Mouse (Mus musculus) right cerebral cortex, postnatal 36 days (tissue): ENCODE measurements around the gene Ctnnbip1.

Experiments
- DNase-seq, 2 experiments: peaks; one replicate each; pipeline ENCODE4 v3.0.0; 2022; ENCODE audit warnings: low spot score in 2 of 2, mixed read lengths in 1 of 2

Ctnnbip1 gene

DNA sequence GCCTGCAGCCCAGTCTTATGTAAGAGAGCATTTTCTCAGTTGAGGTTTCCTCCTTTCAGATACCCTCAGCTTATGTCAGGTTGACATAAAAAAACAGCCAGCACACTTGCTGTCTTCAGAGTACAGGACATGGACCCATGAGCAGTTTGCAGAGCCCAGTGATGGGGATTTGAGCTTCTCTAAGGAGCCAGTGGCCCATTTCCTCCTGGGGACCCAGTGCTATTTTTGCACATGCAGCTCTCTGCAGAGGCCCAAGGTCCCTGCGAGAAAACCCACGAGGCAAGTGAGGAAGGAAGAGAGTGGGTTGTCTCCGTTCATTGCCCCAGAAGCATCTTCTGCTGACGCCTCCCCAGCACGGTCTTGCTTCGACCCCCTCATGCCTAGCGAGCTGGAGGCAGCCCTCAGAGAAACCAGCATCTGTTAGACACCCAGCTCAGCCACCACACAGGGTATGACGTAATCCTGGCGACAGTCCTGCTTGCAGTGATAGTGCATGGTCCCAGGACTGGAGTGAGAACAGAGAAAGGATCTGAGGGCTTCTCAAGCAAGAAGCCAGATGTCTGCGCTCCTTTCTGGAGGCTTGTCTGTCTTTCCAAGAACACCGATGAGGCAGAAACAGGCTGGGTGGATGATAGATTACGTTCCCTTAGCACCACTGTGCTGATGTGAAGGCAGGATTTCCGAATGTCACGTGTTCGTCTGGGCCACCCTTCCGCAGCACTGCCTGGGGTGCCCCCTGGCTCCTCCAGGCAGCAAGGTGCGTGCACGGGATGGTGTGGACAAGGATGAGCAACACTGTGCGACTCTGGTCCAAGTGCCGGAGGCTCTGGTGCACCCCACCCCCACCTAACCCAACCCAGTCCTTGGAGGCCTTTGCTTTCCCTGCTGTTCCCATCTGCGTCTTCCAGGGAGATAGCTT is 44.2 kb downstream of the Ctnnbip1 start:
- DNase-seq = peak; percentile 82 to 88

DNA sequence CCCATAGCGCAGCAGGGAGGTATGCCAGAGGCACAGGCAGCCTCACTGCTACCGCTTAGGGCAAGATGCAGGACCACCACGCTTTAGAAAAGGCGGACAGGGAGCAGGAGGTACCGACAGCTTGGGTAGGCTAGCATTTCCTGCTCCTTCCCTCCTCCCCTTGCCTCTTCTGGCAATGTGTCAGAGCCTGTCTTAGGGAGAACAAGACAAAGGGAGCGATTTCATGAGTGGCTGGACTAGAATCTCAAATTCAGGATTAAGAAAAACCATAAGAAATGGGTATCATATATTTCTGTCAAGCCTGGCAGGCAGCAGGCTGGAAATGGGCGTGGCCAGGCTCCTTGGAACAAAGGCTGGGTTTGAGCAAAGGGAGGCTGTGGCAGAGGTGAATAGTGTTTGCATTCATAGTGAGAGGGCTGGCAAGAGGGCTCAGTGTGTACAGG is 44.9 kb downstream of the Ctnnbip1 start:
- DNase-seq = no peak

DNA sequence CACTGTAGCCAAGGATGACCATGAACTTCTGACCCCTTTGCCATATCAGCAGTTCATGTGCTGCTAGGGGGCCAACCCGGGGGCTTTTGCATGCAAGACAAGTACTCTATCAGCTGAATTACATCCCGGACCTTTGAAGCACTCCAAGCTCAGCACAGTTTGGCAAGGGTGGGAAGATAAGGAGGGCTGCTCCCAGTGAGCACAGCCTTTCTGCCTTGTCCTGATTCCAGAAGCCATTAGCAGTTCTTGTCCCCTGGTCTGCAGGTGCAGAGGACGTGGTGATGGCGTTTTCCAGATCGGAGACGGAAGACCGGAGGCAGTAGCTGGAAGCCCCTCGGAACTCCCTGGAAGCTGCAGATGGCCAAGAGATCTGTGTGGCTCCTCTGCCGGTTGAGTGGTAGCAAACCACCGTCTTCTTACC is 45.9 kb downstream of the Ctnnbip1 start:
- no peak for DNase-seq

DNA sequence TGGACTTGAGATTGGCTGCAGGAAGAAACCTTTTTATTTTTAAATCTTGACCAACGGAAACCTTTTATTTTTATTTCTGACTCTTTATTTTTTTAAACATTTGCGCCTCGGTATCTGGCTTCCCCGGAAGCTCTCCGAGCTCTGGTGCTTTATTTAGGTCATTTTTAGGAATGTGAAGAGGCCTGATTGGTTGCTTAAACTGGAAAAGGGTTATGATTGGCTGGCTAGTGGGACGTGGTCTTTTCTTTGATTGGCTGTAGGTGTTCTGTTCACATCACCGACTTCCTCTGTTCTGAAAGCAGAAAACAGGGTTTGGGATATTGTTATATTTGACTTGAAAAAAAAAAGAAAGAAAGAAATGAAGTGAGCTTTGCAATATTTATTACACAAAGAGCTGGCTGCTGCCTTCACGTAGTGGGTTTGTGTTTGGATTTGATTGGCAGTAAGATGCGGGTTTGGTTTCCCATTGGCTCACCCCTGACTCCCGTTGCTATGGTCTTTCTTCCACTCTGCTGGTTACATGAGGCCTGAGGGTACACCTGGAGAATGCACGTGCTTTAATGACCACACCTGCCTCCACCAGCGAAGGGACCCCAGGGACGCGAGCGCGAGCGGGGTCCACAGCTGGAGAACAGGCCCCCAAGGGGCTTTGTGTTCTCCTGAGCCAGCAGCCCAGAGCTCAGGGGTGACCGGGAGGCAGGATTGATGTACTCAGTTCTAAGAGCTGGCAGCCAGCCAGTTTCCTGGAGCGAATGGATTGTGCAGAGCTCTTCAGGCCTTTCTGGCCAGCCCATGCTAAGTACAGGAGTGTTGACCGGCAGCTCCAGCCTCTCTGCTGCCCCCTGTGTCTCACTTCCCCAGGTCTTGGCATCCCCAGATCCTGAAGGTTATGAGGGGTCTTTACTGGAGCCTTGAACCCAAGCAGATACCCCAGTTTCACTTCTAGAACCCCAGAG is 46.7 kb downstream of the Ctnnbip1 start:
- peak in 1 of 2 experiments; percentile 61 for DNase-seq

DNA sequence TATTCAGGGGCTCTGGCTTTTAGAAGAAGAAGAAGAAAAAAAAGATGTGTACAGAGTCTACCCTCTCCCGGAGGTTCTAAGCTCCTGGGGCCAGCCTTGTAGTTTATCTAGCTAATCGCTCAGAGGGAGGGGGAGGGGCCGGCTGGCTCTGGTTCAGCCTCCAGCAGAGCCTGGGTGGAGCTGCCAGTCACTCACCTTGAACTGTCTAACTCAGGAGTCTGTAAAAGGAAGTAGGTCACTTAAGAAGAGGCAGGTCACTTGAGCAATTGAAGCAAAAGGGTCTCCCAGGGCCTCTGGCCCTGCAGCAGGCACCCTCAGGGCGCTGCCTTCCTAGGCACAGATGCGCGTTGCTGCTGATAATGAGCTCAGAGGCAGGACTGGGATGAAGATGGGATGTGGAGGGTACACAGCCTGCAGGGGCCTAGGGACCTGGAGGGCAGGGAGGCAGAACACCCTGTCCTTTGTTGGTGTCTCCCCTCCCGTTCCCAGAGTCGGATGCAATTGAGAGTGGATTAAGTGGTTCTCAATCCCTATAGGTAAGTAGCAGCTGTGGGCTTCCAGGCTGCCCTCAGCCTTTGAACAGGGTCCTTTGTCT is 49.5 kb downstream of the Ctnnbip1 start:
- no peak for DNase-seq

DNA sequence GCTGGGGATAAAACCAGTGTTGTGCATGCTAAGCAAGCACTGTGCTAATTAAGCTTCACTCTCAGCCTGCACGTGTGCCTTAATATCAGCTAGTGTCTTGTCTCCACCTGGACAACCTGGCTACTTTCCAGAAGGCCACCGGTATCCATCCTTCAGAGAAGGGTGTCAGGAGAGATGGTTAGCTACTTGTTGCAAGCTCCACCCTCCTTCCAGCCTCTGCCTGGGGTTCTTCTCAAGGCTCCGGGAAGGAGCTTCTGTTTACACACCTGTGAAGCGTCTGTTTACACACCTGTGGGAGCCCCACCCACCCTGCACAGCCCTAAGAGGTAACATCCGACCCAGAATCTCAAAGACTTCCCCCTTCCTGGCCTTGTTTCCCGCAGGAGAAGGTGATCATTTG is 50.6 kb downstream of the Ctnnbip1 start:
- no peak for DNase-seq

DNA sequence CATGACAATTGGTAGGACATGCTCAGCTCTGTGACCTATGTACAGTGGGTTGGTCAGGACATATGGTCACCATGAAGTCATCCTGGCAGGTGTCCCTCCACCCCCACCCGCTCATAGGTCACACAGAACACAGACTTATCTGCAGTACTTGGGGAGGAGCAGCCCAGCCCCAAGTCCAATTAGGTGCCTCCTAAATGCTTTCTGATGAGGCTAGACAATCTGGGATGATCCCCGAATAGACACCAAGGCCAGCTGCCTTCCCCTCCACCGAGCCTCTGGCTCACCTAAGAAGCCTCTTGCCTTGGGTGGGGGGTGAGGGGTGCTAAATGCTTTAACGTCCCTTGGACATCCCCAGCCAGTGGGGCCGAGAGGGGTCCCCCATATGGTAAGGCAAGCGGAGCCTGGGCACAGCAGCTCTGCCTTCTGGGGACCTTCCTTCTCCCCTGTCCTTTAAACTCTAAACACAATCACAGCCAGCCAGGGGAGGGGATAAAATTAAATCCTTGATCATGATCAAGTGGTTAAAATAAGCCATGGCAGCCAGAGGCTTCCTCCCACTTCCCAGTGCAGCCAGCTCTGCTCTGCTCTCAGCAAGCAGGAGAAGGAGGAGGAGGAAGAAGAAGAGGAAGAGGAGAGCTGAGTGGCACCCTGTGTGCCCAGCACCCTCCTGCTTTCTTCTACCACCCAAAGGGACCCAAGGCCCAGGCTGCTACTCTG is 51.9 kb downstream of the Ctnnbip1 start:
- DNase-seq = no peak

DNA sequence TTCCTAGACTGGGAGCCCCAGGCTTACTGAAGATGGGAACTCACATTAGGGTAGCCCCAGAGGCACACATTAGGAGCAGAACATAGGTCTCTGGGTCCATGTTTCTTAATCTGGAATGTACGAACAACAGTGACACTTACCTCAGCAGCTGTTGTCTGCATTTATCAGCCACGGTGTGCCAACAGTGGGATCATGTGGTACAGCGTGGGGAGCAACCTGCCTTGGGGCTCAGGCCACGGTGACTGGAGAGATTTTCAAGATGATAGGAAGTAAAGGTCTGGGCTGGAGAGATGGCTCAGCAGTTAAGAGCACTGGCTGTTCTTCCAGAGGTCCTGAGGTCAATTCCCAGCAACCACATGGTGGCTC is 52.4 kb downstream of the Ctnnbip1 start:
- DNase-seq = no peak

DNA sequence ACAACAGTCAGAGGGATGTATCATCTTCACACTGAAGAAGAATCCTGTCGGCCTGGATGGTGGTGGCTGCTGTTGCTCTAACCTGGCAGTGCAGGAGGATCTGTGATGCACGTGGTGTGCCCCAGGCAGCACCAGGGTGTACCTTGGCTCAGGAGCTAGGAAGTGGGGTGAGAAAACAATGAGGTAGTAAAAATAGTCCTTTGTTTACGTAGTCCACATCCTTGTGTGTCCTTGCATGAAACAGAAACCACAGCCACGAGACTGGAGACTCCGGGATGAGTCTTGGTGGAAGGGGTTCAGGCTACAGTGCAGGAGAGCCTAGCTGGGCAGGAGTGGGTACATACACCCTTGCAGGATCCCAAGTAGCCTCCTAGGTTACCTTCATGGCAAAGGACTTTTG is 53.2 kb downstream of the Ctnnbip1 start:
- no peak for DNase-seq

DNA sequence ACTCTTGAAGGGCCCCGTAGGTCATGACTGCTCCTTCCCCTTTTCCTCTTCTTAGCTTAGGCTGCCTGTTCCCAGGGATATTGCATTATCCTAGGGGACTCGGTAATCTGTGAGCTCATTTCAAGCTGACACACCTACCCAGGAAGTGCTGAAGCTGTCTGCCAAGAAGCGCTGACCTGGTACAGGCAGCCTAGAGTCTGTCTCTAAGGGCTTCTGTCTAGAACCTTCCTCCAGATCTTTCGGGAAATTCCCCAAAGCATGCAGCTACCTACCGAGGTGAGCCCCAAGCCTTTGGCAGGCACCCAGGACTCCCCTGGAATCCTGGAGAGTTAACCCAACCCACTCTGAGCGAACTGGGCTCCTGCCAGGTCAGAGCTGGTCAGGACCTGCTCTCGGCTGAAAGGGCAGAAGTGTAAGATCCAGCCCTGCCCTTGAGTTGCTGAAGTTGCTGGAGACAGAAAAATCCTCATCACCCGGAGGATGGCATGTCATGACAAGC is 53.7 kb downstream of the Ctnnbip1 start:
- no peak for DNase-seq

DNA sequence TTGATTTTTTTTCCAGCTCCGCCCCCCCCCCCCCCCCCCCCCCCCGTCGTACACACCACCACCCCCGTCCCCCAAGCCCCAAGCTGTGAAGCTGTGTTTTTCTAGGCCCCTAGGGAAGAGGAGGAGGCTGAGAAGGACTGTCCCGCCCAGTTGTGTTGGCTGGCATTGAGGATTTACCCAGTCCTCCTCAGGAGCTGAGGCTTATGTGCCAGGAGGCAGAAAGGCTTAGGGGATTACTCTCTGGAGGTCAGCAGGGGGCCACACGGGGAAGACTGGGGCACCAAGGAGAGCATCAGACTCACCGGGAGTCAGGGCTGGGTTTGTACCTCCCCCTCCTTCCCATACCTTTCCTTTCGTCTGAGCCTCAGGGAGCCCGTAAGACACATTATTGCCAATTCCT is 54.4 kb downstream of the Ctnnbip1 start:
- no peak for DNase-seq

DNA sequence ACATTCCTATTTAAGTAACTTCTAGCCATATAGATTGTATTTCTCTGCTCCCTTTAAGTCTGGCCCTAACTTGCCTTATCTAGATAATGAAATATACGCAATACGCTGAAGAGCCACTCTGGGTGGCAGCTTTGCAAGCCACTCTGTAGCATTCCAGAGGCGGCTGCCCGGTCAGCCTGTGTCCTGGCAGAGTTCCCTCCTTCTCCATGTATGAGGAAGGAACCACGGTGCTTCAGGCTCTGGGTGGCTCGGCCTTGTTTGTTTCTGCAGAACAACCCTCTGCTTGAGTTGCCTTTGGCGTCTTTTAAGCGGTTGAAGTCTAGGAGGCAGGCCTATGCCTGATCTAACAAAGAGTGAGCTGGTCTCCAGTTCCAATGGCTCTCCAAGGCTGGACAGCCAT is 54.8 kb downstream of the Ctnnbip1 start:
- no peak for DNase-seq

DNA sequence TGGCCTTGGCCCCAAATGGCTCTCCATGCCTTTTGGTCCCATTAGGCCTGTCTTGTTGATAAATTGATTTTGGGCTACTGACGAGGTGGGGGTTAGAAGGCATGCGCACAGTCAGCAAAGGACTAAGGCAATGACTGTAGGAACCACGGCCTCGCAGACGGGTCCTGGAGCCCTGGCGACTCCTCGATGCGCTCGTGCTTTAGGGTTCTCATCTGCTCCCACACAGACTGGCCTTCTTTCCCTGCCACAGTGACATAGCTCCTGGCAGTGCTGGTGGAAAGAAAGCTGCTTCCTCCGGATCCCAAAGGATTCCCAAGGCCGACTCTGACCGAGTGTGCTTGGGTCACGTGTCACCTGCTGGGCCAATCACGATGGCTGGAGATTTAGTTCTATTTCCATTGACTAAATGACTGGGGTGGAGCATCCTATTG is 56.4 kb downstream of the Ctnnbip1 start:
- no peak for DNase-seq

DNA sequence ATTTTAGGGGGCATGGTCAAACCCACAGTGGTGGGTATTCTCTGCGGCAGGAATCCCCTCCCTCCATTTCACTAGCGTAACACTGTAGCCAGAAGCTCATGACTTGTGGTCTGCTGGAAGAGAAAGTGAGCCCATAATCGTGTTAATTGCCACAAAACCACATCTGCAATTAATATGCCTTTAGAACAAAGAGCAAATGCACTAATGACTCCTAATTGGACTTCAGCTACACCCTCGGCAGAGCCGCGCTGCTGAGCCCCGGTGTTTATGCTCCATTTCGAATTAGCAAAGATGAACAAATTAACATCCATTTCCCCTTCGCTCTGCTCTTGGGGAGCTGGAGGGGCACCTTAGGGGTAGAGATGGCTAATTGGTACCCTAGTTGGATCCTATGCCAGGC is 58.0 kb downstream of the Ctnnbip1 start:
- DNase-seq = no peak

DNA sequence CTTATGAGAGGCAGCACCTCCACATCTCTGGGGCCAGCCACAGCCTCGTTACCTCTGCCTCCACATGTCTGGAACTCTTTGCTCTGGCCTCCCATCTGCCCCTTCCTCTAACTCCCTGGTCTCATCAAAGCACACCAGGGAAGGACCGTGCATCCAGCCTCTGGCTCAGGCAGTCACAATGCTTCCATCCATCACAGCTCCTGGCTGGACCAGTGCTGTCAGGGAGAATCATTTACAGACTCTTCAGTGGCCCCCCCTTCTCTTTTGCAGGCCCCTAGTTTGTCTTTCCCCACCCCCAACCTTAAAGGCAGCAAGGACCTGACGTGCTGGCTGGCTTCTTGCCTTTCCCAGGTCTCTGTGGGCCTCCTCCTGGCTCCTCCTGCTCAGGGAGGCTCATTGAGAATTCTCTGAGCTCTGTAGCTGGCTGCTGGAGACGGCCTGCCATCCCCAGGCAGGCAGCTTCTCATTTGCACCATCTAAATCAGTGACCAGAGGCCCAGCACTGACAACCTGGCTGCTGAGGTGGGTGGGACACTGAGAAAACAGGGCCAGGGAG is 59.0 kb downstream of the Ctnnbip1 start:
- no peak for DNase-seq

DNA sequence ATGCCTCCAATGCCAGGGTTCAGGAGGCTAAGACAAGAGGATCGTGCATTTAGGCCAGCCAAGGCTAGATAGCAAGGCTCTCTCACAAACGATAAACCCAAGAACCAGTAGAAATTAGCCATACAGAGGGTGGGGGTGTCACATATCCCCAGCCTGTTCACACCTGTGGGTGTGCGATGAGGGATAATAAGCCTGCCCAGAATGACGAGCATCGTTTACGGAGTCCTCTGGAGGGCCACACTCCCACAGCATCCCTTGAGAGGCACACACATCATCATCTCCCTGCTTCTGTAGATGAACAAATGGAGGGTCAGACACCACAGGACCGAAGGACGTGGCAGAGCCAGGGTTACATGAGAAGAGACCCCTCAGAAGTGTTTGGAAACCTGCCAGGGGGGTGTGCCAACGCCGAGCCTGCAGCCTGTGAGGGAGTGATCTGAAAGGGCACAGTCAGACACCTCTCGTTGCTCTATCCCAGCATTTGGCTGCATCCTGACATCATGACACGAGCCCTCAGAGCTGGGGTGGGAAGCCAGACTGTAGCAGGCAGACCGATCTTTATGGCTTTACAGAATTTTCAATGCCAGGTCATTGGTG is 60.1 kb downstream of the Ctnnbip1 start:
- DNase-seq = no peak

DNA sequence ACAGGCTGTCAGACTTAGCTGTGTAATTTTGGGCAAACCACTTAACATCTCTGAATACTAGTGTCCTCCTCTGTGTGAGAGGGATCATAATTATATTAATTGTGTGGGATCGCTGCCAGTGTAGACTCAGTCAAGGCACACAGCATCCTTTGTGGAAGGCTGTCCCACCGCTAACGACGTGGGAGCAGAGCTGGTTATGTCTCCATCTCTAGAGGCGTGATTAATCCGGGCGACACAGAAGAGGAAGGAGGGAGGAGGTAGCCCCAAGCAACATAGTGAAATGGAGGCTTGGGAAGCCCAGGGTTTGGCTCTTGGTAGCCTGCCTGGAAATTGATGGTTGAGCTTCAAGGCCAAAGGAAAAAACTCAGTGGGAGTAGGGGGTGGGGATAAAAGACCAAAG is 60.8 kb downstream of the Ctnnbip1 start:
- DNase-seq = no peak

DNA sequence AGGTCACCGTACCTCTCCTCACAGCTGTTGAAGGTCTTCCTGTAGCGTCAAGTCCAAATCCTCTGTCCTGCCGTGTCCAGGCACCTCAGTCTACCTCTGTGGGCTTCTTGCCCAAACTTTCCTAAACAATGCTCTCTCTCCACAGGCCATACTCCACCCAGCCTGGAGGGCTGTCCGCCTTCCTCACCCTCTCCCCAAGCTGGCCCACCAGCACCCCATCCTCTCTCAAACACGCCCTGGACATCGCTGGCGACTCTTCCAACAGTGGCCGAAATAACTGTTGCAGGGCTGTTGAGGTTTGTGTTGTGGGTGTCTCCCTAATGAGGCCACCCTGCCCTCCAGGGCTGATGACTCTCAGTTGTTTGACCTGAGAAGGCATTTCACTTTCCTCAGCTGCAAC is 67.2 kb downstream of the Ctnnbip1 start:
- no peak for DNase-seq

DNA sequence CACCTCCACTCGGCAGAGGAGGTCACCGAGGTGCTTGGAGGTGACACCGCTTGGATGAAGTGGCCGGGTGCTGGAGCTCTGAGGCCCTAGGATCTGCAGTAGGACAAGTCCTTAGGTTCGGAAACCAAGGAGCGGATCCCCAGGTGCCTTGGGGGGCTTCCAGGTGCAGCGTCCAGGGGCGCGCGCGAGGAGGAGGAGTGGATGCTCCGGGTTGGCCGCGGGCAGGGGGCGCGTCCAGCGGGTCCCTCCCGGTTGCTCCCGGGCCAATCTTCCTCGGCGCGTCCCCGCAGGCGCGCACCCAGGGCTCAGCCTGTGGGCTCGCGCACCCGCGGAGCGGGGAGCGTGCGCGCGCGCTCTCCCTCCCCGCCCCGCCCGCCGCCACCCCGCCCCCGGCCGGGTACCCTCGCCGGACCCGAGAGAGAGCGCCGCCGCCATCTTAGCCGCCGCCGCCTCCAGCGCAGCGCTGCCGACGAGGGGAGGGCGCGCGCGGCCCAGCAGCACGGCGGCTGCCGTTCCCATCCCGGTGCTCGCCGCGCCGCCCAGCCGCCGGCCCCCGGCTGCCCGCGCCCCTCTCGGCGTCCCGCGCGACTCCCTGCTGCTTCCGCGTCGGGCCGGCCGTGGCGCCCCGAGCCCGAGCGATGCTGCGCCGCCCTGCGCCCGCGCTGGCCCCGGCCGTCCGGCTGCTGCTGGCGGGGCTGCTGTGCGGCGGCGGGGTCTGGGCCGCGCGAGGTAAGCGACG is 68.2 kb downstream of the Ctnnbip1 start, which contains the start of gene Clstn1:
Clstn1 (plus strand) TSS at position 425 of the 739 bp plus-strand sequence.
- DNase-seq = no peak
